Mouse (Mus musculus) limb, embryonic 14.5 days (tissue): ENCODE data around the gene Sis. TPM values are rescaled to one million over a fixed set of nuclear protein-coding genes. Genes with fewer than 3 reads are reported as not detected.

Source experiments
- ATAC-seq: fragments of 200-750 bp; cut with Nextera tagmentation; 2 replicates; pipeline ENCODE4 v1.8.0; 2017; ENCODE audit warnings: low read depth, moderate number of reproducible peaks, moderate TSS enrichment; ENCODE audit not compliant: low FRiP score
- DNase-seq: peaks from one replicate; pipeline ENCODE4 v3.0.0-alpha.2; 2015; ENCODE audit warnings: low spot score
- H3K27ac ChIP-seq: fragments of 300-500 bp; sonication (generic); replicated peaks from 2 replicates; pipeline ENCODE4 v1.5.1; 2014; ENCODE audit warnings: low read depth, mild to moderate bottlenecking, low read length, moderate library complexity, mixed read lengths
- H3K27me3 ChIP-seq: fragments of 300-500 bp; sonication (generic); 2 replicates; pipeline ENCODE4 v1.6.1; 2014; ENCODE audit warnings: low read length, mixed read lengths; ENCODE audit not compliant: control insufficient read depth, insufficient read depth
- H3K36me3 ChIP-seq: fragments of 300-500 bp; sonication (generic); 2 replicates; pipeline ENCODE4 v1.6.1; 2014; ENCODE audit warnings: mild to moderate bottlenecking, low read length, moderate library complexity, mixed read lengths; ENCODE audit not compliant: control insufficient read depth, insufficient read depth
- H3K4me1 ChIP-seq: fragments of 300-500 bp; sonication (generic); 2 replicates; pipeline ENCODE4 v1.6.1; 2014; ENCODE audit warnings: antibody characterized with exemption, low read length, mixed read lengths; ENCODE audit not compliant: control insufficient read depth, insufficient read depth
- H3K4me2 ChIP-seq: fragments of 300-500 bp; sonication (generic); replicated peaks from 2 replicates; pipeline ENCODE4 v1.6.1; 2014; ENCODE audit warnings: low read depth, mild to moderate bottlenecking, low read length, moderate library complexity; ENCODE audit not compliant: severe bottlenecking
- H3K4me3 ChIP-seq: fragments of 300-500 bp; sonication (generic); replicated peaks from 2 replicates; pipeline ENCODE4 v1.5.1; 2014; ENCODE audit warnings: low read length
- H3K9ac ChIP-seq: fragments of 300-500 bp; sonication (generic); 2 replicates; pipeline ENCODE4 v1.6.1; 2014; ENCODE audit warnings: mild to moderate bottlenecking, low read depth, low read length, moderate library complexity; ENCODE audit not compliant: severe bottlenecking
- H3K9me3 ChIP-seq: fragments of 300-500 bp; sonication (generic); 2 replicates; pipeline ENCODE4 v1.6.1; 2016; ENCODE audit warnings: low read length; ENCODE audit not compliant: control insufficient read depth
- POLR2A ChIP-seq: fragments of 200-500 bp; IDR thresholded peaks from 2 replicates; pipeline ENCODE4 v1.8.0; 2012; ENCODE audit warnings: inconsistent platforms, mild to moderate bottlenecking, moderate library complexity, borderline replicate concordance; ENCODE audit not compliant: insufficient read depth, insufficient read length; ENCODE audit errors: extremely low read depth
- WGBS: fragments of 180-500 bp; shearing (Covaris S2); extraction: QIAGEN DNeasy Blood & Tissue Kit; methylation state at CpG from one replicate; pipeline ENCODE4 v1.1.7; 2014; 5-methylcytosine and 5-hydroxymethylcytosine counted together
- polyA plus RNA-seq, 2 experiments: library from polyadenylated mRNA; depleted of rRNA in 1 of 2; stranded (reverse) in 1 of 2; unstranded in 1 of 2; fragments of >200 nt; fragmentation: Nextera tagmentation in 1 of 2; extraction: Ambion mirVana in 1 of 2; gene quantifications; 2 replicates each; pipeline versions ENCODE4 v1.2.1 to v1.2.3; 2012 to 2014

Sis gene
- polyA plus RNA-seq, 2 experiments, result not detected

GRCm38 (mm10) chr3:72918919-72919526 lies 48.6 kb downstream of the Sis start:
- no peaks in the 10 kb centered on the region for H3K27me3 ChIP-seq
- ATAC-seq (no peak), DNase-seq (no peak)
- no peak overlapping the region for H3K4me3 ChIP-seq
- H3K4me1 ChIP-seq, result no peaks in the 10 kb centered on the region
- 78% methylated on average over 4 of the region's 4 CpGs for WGBS
- no peaks in the 10 kb centered on the region for H3K36me3 ChIP-seq
- no peak overlapping the region for H3K4me2 ChIP-seq
- no peak overlapping the region for H3K9ac ChIP-seq
- no peaks in the 10 kb centered on the region for H3K9me3 ChIP-seq
- H3K27ac ChIP-seq, result no peak overlapping the region
- no peak for TF ChIP-seq POLR2A

GRCm38 (mm10) chr3:72882501-72882900 lies 85.2 kb downstream of the Sis start:
- H3K9me3 ChIP-seq, result no peaks in the 10 kb centered on the region
- H3K9ac ChIP-seq, result no peak overlapping the region
- H3K4me1 ChIP-seq, result no peaks in the 10 kb centered on the region
- H3K36me3 ChIP-seq, result no peaks in the 10 kb centered on the region
- no peak for DNase-seq
- WGBS, result 83% methylated on average over 1 of the region's 1 CpGs
- no peak overlapping the region for H3K4me2 ChIP-seq
- no peak for TF ChIP-seq POLR2A
- H3K27ac ChIP-seq, result no peak overlapping the region
- no peak for ATAC-seq
- no peak overlapping the region for H3K4me3 ChIP-seq
- H3K27me3 ChIP-seq, result no peaks in the 10 kb centered on the region

DNA sequence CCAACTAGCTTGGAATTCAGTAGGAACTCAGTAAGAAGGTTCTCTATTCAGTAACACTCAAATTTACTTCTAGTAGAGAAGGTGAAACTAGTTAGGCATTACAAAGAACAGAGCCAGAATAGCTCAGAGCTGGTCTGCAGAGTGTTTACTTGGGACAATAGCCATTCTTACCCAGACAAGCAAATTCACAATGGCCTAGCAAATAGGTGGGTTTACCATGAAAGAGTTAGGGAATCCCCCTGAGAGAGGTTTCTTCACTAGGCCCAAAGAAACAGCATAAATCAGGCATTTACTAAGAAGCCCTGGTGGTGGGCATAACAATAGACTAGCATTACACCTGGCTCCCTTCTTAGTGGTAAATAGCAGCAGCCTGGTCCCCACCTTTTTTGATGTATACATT lies 99.5 kb downstream of the Sis start:
- ATAC-seq (no peak), DNase-seq (no peak)
- Histone ChIP-seq H3K9me3 (no peaks in the 10 kb centered on the region), H3K27ac (no peak overlapping the region), H3K4me2 (no peak overlapping the region), H3K4me3 (no peak overlapping the region), H3K36me3 (no peaks in the 10 kb centered on the region), H3K4me1 (no peaks in the 10 kb centered on the region), H3K9ac (no peak overlapping the region), H3K27me3 (no peaks in the 10 kb centered on the region)
- TF ChIP-seq POLR2A, result no peak

DNA sequence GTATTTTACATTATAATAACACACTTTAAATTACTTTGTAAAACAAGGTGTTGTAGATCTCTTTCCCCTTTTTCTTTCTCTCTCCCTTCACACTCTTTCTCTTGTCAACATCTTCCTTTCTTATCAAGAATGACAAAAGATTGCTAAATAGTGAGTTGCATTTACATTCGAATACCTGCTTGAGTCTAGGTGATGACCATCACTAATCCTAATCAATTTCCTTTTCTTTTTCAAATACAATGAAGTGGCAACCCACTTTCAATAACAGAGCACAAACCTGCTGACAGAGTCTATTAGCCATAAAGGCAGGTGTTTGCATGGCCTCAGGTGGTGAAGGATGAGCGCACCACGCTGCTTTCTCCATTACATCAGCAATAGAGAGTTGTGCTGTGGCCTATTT lies 108.9 kb downstream of the Sis start:
- 88% methylated on average over 3 of the region's 3 CpGs for WGBS
- ATAC-seq (no peak), DNase-seq (no peak)
- no peak overlapping the region for H3K4me2 ChIP-seq
- H3K4me3 ChIP-seq, result no peak overlapping the region
- no peak overlapping the region for H3K27ac ChIP-seq
- no peaks in the 10 kb centered on the region for H3K9me3 ChIP-seq
- H3K9ac ChIP-seq, result no peak overlapping the region
- H3K36me3 ChIP-seq, result no peaks in the 10 kb centered on the region
- H3K4me1 ChIP-seq, result no peaks in the 10 kb centered on the region
- no peak for TF ChIP-seq POLR2A
- H3K27me3 ChIP-seq, result no peaks in the 10 kb centered on the region

- no peak overlapping the region for H3K4me2 ChIP-seq
- no peak overlapping the region for H3K4me3 ChIP-seq
- WGBS, result 64% methylated on average over 1 of the region's 1 CpGs
- no peak overlapping the region for H3K27ac ChIP-seq
- no peak for TF ChIP-seq POLR2A
- no peak overlapping the region for H3K9ac ChIP-seq
- no peaks in the 10 kb centered on the region for H3K27me3 ChIP-seq
- no peaks in the 10 kb centered on the region for H3K9me3 ChIP-seq
- DNase-seq (no peak), ATAC-seq (no peak)
- H3K36me3 ChIP-seq, result no peaks in the 10 kb centered on the region
- H3K4me1 ChIP-seq, result no peaks in the 10 kb centered on the region
Observed at GRCm38 (mm10) chr3:72855405-72855804, 112.3 kb downstream of the Sis start.

- no peak for ATAC-seq
- TF ChIP-seq POLR2A, result no peak
Observed at GRCm38 (mm10) chr3:72840641-72841040, 127.0 kb downstream of the Sis start.

More at GRCm38 (mm10) chr3:72840641-72841040, 127.0 kb downstream of the Sis start:
- Histone ChIP-seq H3K4me1 (no peaks in the 10 kb centered on the region), H3K9me3 (no peaks in the 10 kb centered on the region), H3K27me3 (no peaks in the 10 kb centered on the region), H3K27ac (no peak overlapping the region), H3K4me2 (no peak overlapping the region), H3K36me3 (no peaks in the 10 kb centered on the region), H3K9ac (no peak overlapping the region), H3K4me3 (no peak overlapping the region)
- WGBS, result 64% methylated on average over 2 of the region's 2 CpGs
- no peak for DNase-seq

Other genes starting within 250 kb of the Sis start
- 1.00 and 1.1 TPM in 2 replicates for gene Slitrk3, start 89.9 kb upstream of the Sis start, polyA plus RNA-seq (2012; rRNA removed)
- gene Slitrk3, start 89.9 kb upstream of the Sis start, polyA plus RNA-seq (2014; fragmentation: Nextera tagmentation; extraction: Ambion mirVana), result 0.75 and 0.77 TPM in 2 replicates